Mouse (Mus musculus): ENCODE results near the gene Clspn.
A peak's percentile ranks its signal among the peaks of the same experiment; 100 is the strongest.

GRCm38 (mm10) chr4:126631922-126632321 is 75.2 kb downstream of the Clspn start:
- TF ChIP-seq CTCF (IDR thresholded peaks at IDR 0.05; ENCODE audit: extremely low read depth, insufficient read length, insufficient replicate concordance, low read depth, low read length): 0 out of 2 replicates have a peak, but pooled peaks have one; percentile 14
- TF ChIP-seq POLR2A (IDR thresholded peaks at IDR 0.05; ENCODE audit: low read depth, low read length): no peak
